Mouse (Mus musculus) stomach, postnatal 0 days (tissue): ENCODE results near the gene Zbtb32. TPM values are rescaled to one million over a fixed set of nuclear protein-coding genes. Genes with fewer than 3 reads are reported as not detected.

Experiments used
- ATAC-seq: fragments of 200-750 bp; cut with Nextera tagmentation; 2 replicates; pipeline ENCODE4 v1.8.0; 2017; ENCODE audit not compliant: low FRiP score, low TSS enrichment
- DNase-seq: peaks from one replicate; pipeline ENCODE4 v3.0.0-alpha.2; 2016; ENCODE audit warnings: low spot score
- H3K27ac ChIP-seq: fragments of 300-500 bp; sonication (generic); replicated peaks from 2 replicates; pipeline ENCODE4 v1.5.1; 2014; ENCODE audit warnings: mild to moderate bottlenecking, control low read depth
- H3K27me3 ChIP-seq: fragments of 300-500 bp; sonication (generic); 2 replicates; pipeline ENCODE4 v1.6.1; 2014; ENCODE audit warnings: low read length; ENCODE audit not compliant: control insufficient read depth, insufficient read depth
- H3K36me3 ChIP-seq: fragments of 300-500 bp; sonication (generic); 2 replicates; pipeline ENCODE4 v1.6.1; 2014; ENCODE audit warnings: low read length, mixed read lengths; ENCODE audit not compliant: control insufficient read depth, insufficient read depth
- H3K4me1 ChIP-seq: fragments of 300-500 bp; sonication (generic); replicated peaks from 2 replicates; pipeline ENCODE4 v1.6.1; 2014; ENCODE audit warnings: antibody characterized with exemption; ENCODE audit not compliant: control insufficient read depth, insufficient read depth
- H3K4me2 ChIP-seq: fragments of 300-500 bp; sonication (generic); replicated peaks from 2 replicates; pipeline ENCODE4 v1.6.1; 2014; ENCODE audit warnings: low read depth, mild to moderate bottlenecking, control low read depth, moderate library complexity
- H3K4me3 ChIP-seq: fragments of 300-500 bp; sonication (generic); 2 replicates; pipeline ENCODE4 v1.5.1; 2014; ENCODE audit warnings: low read depth, low read length, control low read depth
- H3K9ac ChIP-seq: fragments of 300-500 bp; sonication (generic); 2 replicates; pipeline ENCODE4 v1.6.1; 2014; ENCODE audit warnings: mild to moderate bottlenecking, low read length, control low read depth, mixed read lengths
- H3K9me3 ChIP-seq: fragments of 300-500 bp; sonication (generic); 2 replicates; pipeline ENCODE4 v1.6.1; 2016; ENCODE audit warnings: low read length; ENCODE audit not compliant: control insufficient read depth
- CTCF ChIP-seq: IDR thresholded peaks from 2 replicates; pipeline ENCODE4 v1.5.1; 2016; ENCODE audit warnings: antibody characterized with exemption, low read depth, mild to moderate bottlenecking, moderate library complexity
- EP300 ChIP-seq: optimal IDR thresholded peaks from 2 replicates; pipeline ENCODE3; 2016; ENCODE audit warnings: antibody characterized with exemption
- WGBS: fragments of 180-500 bp; shearing (Covaris S2); extraction: QIAGEN DNeasy Blood & Tissue Kit; methylation state at CpG from one replicate; pipeline ENCODE4 v1.1.7; 2014; 5-methylcytosine and 5-hydroxymethylcytosine counted together
- polyA plus RNA-seq: library from polyadenylated mRNA; unstranded; fragments of >200 nt; fragmentation: Nextera tagmentation; extraction: Ambion mirVana; gene quantifications from 2 replicates; pipeline ENCODE4 v1.2.1, GENCODE M21; 2015

Gene Zbtb32
- polyA plus RNA-seq, 1 experiment from 2014 or later, result 1.6 TPM

- Histone ChIP-seq H3K27me3 (peaks cover 4% of the 10 kb centered on the region; the same call in 1 of the 2 replicates), H3K4me1 (no peaks in the 10 kb centered on the region; the same call in 1 of the 2 replicates), H3K27ac (no peak overlapping the region), H3K4me2 (no peak overlapping the region), H3K9me3 (no peaks in the 10 kb centered on the region), H3K4me3 (no peak overlapping the region), H3K9ac (no peak overlapping the region), H3K36me3 (no peaks in the 10 kb centered on the region)
- ATAC-seq, result no peak
- TF ChIP-seq EP300, result no peak
- no peak for TF ChIP-seq CTCF
- DNase-seq, result no peak
Measured at GRCm38 (mm10) chr7:30629013-30629412, 30.3 kb upstream of the Zbtb32 start.

GRCm38 (mm10) chr7:30626647-30627046, 27.9 kb upstream of the Zbtb32 start:
- Histone ChIP-seq H3K9me3 (no peaks in the 10 kb centered on the region), H3K4me1 (no peaks in the 10 kb centered on the region; the same call in 1 of the 2 replicates), H3K27ac (no peak overlapping the region), H3K36me3 (no peaks in the 10 kb centered on the region; the same call in 1 of the 2 replicates), H3K9ac (no peak overlapping the region), H3K4me3 (no peak overlapping the region), H3K4me2 (no peak overlapping the region), H3K27me3 (no peaks in the 10 kb centered on the region)
- TF ChIP-seq EP300 (no peak), CTCF (no peak)
- WGBS, result 80% methylated on average over 5 of the region's 5 CpGs
- DNase-seq, result no peak
- no peak for ATAC-seq

GRCm38 (mm10) chr7:30625530-30626384, 27.0 kb upstream of the Zbtb32 start, which contains the start of gene Cox6b1:
Cox6b1 (minus strand) TSS chr7:30626151.
- H3K27ac ChIP-seq, result peak within 1 kb of the TSS; percentile 79
- ATAC-seq (peak; percentile 96), DNase-seq (peak; percentile 93)
- H3K9me3 ChIP-seq, result no peaks in the 10 kb centered on the region
- H3K27me3 ChIP-seq, result no peaks in the 10 kb centered on the region
- peak within 1 kb of the TSS; percentile 79 for H3K4me3 ChIP-seq
- no peaks in the 10 kb centered on the region; the same call in 1 of the 2 replicates for H3K4me1 ChIP-seq
- TF ChIP-seq EP300, result no peak
- TF ChIP-seq CTCF, result no peak
- 2% methylated on average over 44 of the region's 44 CpGs for WGBS
- H3K36me3 ChIP-seq, result no peaks in the 10 kb centered on the region; the same call in 1 of the 2 replicates
- peak within 1 kb of the TSS; percentile 80 for H3K4me2 ChIP-seq
- H3K9ac ChIP-seq, result peak within 1 kb of the TSS; percentile 83

GRCm38 (mm10) chr7:30619202-30619601, 20.5 kb upstream of the Zbtb32 start:
- 85% methylated on average over 3 of the region's 3 CpGs for WGBS
- TF ChIP-seq EP300, result no peak
- peak; percentile 67 for TF ChIP-seq CTCF

GRCm38 (mm10) chr7:30618658-30619057, 19.9 kb upstream of the Zbtb32 start:
- ATAC-seq (no peak), DNase-seq (no peak)
- peaks cover 4% of the 10 kb centered on the region for H3K36me3 ChIP-seq
- no peak overlapping the region for H3K4me3 ChIP-seq
- no peaks in the 10 kb centered on the region for H3K27me3 ChIP-seq
- H3K27ac ChIP-seq, result no peak overlapping the region
- H3K9me3 ChIP-seq, result no peaks in the 10 kb centered on the region
- 96% methylated on average over 9 of the region's 9 CpGs for WGBS
- TF ChIP-seq EP300, result no peak
- no peak for TF ChIP-seq CTCF
- no peak overlapping the region for H3K4me2 ChIP-seq
- H3K4me1 ChIP-seq, result no peaks in the 10 kb centered on the region
- no peak overlapping the region for H3K9ac ChIP-seq

More at GRCm38 (mm10) chr7:30619202-30619601, 20.5 kb upstream of the Zbtb32 start:
- Histone ChIP-seq H3K9ac (no peak overlapping the region), H3K36me3 (peaks cover 4% of the 10 kb centered on the region), H3K4me2 (no peak overlapping the region), H3K4me1 (no peaks in the 10 kb centered on the region), H3K27ac (no peak overlapping the region), H3K27me3 (no peaks in the 10 kb centered on the region), H3K9me3 (no peaks in the 10 kb centered on the region), H3K4me3 (no peak overlapping the region)
- ATAC-seq (no peak), DNase-seq (no peak)

- peaks cover 4% of the 10 kb centered on the region for H3K36me3 ChIP-seq
- no peaks in the 10 kb centered on the region for H3K9me3 ChIP-seq
- H3K4me1 ChIP-seq, result no peaks in the 10 kb centered on the region
- TF ChIP-seq EP300 (no peak), CTCF (no peak)
- H3K4me2 ChIP-seq, result no peak overlapping the region
- WGBS, result 47% methylated on average over 5 of the region's 5 CpGs
- no peaks in the 10 kb centered on the region for H3K27me3 ChIP-seq
- DNase-seq, result no peak
- H3K27ac ChIP-seq, result no peak overlapping the region
- no peak overlapping the region for H3K9ac ChIP-seq
- no peak overlapping the region for H3K4me3 ChIP-seq
- ATAC-seq, result no peak
Measured at GRCm38 (mm10) chr7:30615049-30615760, 16.5 kb upstream of the Zbtb32 start.
